Mouse (Mus musculus) heart, embryonic 13.5 days (tissue): Measurements from ENCODE around the gene Clip2. TPM values are rescaled to one million over a fixed set of nuclear protein-coding genes. Genes with fewer than 3 reads are reported as not detected.

Experiments used
- ATAC-seq: fragments of 200-750 bp; cut with Nextera tagmentation; 2 replicates; pipeline ENCODE4 v1.8.0; 2017; ENCODE audit warnings: moderate TSS enrichment; ENCODE audit not compliant: insufficient number of reproducible peaks, low FRiP score, low TSS enrichment; ENCODE audit errors: extremely low read depth
- H3K27ac ChIP-seq: fragments of 300-500 bp; sonication (generic); replicated peaks from 2 replicates; pipeline ENCODE4 v1.5.1; 2015; ENCODE audit warnings: moderate library complexity, mild to moderate bottlenecking, inconsistent platforms
- H3K27me3 ChIP-seq: fragments of 300-500 bp; sonication (generic); replicated peaks from 2 replicates; pipeline ENCODE4 v1.6.1; 2015; ENCODE audit warnings: mild to moderate bottlenecking, inconsistent platforms
- H3K36me3 ChIP-seq: fragments of 300-500 bp; sonication (generic); 2 replicates; pipeline ENCODE4 v1.6.1; 2015; ENCODE audit warnings: mild to moderate bottlenecking, inconsistent platforms
- H3K4me1 ChIP-seq: fragments of 300-500 bp; sonication (generic); 2 replicates; pipeline ENCODE4 v1.6.1; 2015; ENCODE audit warnings: inconsistent platforms
- H3K4me2 ChIP-seq: fragments of 300-500 bp; sonication (generic); 2 replicates; pipeline ENCODE4 v1.6.1; 2015; ENCODE audit warnings: inconsistent platforms, mild to moderate bottlenecking, moderate library complexity
- H3K4me3 ChIP-seq: fragments of 300-500 bp; sonication (generic); 2 replicates; pipeline ENCODE4 v1.5.1; 2015; ENCODE audit warnings: moderate library complexity, mild to moderate bottlenecking, inconsistent platforms
- H3K9ac ChIP-seq: fragments of 300-500 bp; sonication (generic); 2 replicates; pipeline ENCODE4 v1.6.1; 2015; ENCODE audit warnings: inconsistent platforms, mild to moderate bottlenecking, moderate library complexity
- H3K9me3 ChIP-seq: fragments of 300-500 bp; sonication (generic); 2 replicates; pipeline ENCODE4 v1.6.1; 2016; ENCODE audit warnings: inconsistent platforms
- WGBS: fragments of 180-500 bp; shearing (Covaris S2); methylation state at CpG from one replicate; pipeline ENCODE4 v1.1.7; 2015; ENCODE audit warnings: mixed read lengths; 5-methylcytosine and 5-hydroxymethylcytosine counted together
- polyA plus RNA-seq: library from polyadenylated mRNA; unstranded; fragments of >200 nt; fragmentation: Nextera tagmentation; extraction: Ambion mirVana; gene quantifications from 2 replicates; pipeline ENCODE4 v1.2.1, GENCODE M21; 2015

The Clip2 gene
- polyA plus RNA-seq, 1 experiment from 2014 or later = 2.0 TPM

DNA sequence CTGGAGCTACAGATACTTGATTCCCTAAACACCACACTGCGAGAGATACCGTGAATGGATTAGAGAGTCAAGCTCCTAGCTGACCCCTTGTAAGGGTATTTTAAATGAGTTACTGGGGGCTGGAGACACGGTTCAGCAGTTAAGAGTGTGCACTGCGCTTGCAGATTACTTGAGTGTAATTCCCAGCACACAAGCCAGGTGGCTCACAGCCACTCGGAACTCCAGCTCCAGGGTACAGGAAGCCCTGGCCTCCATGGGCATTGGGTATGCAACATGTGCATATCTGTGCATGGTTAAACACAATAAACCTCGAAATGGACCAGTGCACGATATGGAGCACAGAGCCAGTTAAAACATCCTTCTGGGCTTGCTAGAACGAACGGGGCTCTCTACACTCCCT is 50.8 kb downstream of the Clip2 start:
- H3K27ac ChIP-seq = no peak overlapping the region
- H3K9me3 ChIP-seq = no peaks in the 10 kb centered on the region
- no peak overlapping the region for H3K9ac ChIP-seq
- no peaks in the 10 kb centered on the region for H3K27me3 ChIP-seq
- 80% methylated on average over 9 of the region's 9 CpGs for WGBS
- no peaks in the 10 kb centered on the region for H3K4me1 ChIP-seq
- no peak overlapping the region for H3K4me2 ChIP-seq
- no peak overlapping the region for H3K4me3 ChIP-seq
- no peak for ATAC-seq
- H3K36me3 ChIP-seq = peaks cover 61% of the 10 kb centered on the region

DNA sequence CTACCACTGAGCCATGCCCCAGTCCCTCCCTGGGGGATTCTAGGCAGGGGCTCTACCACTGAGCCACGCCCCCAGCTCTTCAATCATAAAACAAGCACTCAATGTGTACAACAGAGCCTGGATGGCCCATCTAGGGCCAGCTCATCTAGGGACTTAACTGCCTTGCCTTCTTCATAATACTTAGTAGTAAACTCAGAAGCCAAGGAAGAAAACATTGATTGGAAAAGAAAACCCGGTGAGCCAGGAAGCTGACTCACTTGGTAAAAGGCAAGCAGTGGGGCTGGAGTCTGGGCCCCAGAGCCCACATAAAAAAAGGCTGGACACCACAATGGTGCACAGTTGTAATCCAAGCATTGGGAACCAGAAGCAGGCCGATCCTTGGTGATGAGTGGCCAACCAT is 51.6 kb downstream of the Clip2 start:
- Histone ChIP-seq H3K4me3 (no peak overlapping the region), H3K4me2 (no peak overlapping the region), H3K4me1 (no peaks in the 10 kb centered on the region), H3K27ac (no peak overlapping the region), H3K36me3 (peaks cover 69% of the 10 kb centered on the region), H3K27me3 (no peaks in the 10 kb centered on the region), H3K9ac (no peak overlapping the region), H3K9me3 (no peaks in the 10 kb centered on the region)
- 90% methylated on average over 3 of the region's 3 CpGs for WGBS
- ATAC-seq = no peak

DNA sequence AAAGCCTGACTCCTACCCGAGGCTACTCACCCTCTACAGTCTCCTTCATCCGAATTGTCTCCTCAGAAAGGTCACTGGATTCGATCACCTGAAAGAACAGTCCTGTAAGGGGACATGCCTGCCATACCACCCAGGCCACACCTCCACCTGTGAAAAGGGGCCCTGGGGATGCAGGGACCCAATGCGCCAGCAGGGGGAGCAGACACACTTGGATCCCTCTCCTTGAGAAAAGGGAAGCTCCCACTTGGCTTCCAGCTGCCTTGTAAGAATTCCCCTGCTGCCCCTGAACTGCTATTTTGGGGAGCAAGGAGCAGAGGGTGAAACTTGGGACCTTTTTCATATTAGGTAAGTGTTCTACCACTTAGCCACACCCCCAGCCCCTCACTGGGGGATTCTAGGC is 52.2 kb downstream of the Clip2 start:
- no peaks in the 10 kb centered on the region for H3K27me3 ChIP-seq
- no peak overlapping the region for H3K9ac ChIP-seq
- no peaks in the 10 kb centered on the region for H3K9me3 ChIP-seq
- 63% methylated on average over 4 of the region's 4 CpGs for WGBS
- H3K4me3 ChIP-seq = no peak overlapping the region
- ATAC-seq = no peak
- H3K27ac ChIP-seq = no peak overlapping the region
- no peaks in the 10 kb centered on the region for H3K4me1 ChIP-seq
- H3K36me3 ChIP-seq = peaks cover 75% of the 10 kb centered on the region
- H3K4me2 ChIP-seq = no peak overlapping the region

DNA sequence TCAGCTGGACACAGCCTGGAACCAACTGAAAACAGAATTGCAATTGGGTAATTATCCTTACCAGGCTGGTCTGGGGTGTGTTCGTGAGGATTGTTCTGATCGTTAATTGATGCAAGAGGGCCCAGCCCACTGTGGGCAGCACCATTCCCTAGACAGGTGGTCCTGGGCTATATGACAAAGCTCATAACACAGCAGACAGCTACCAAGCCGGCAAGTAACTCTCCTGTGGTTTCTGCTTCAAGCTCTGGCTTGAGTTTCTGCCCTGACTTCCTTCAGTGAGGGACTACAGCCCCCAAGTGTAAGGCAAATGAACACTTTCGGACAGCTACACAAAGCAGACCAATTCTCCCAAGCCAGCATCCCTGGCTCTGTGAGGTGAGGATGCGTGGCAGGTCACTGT is 55.2 kb downstream of the Clip2 start:
- Histone ChIP-seq H3K36me3 (peaks cover 64% of the 10 kb centered on the region), H3K4me2 (no peak overlapping the region), H3K9ac (no peak overlapping the region), H3K27ac (no peak overlapping the region), H3K27me3 (no peaks in the 10 kb centered on the region), H3K9me3 (no peaks in the 10 kb centered on the region), H3K4me1 (peaks cover 3% of the 10 kb centered on the region), H3K4me3 (no peak overlapping the region)
- ATAC-seq = no peak
- WGBS = 87% methylated on average over 5 of the region's 5 CpGs

DNA sequence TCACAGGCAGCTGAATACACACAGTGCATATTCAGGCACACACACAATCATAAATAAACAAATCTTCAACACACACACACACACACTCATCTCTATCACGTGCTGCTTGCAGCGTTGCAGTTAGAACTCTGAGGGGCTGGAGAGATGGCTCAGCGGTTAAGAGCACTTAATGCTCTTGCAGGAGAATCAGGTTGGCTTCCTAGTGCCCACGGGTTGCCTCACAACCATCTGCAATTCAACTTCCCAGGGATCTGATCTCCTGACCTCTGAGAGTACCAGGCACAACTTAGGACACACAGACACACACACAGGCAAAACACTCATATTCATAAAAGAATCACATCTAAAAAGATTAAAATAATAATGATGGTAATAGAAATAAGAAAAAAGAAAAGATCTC is 56.4 kb downstream of the Clip2 start:
- no peaks in the 10 kb centered on the region for H3K9me3 ChIP-seq

DNA sequence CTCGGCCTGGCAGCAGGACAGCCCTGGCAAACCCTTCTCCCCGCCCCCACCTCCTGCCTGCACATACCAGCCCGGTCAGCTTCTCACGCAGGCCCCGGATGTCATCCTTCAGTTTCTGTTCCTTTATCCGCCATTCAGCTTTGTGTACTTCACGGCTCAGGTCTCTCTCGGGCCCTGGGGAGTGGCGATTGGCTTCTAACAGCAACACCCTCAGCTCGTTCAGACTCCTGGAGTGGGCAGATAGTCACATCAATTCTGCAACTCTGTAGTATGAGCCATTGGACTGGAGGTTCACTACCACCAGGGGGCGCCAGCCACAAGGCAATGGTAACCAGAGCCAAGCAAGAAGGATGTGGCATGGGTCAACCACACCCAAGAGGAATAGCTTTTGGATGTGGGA is 58.1 kb downstream of the Clip2 start:
- peaks cover 11% of the 10 kb centered on the region for H3K4me1 ChIP-seq
- no peak overlapping the region for H3K27ac ChIP-seq
- no peaks in the 10 kb centered on the region for H3K9me3 ChIP-seq
- H3K4me2 ChIP-seq = no peak overlapping the region
- H3K4me3 ChIP-seq = no peak overlapping the region
- no peaks in the 10 kb centered on the region for H3K27me3 ChIP-seq
- H3K9ac ChIP-seq = 0 out of 2 replicates have a peak overlapping the region, but pooled peaks have one; percentile 35
- no peak for ATAC-seq
- WGBS = 46% methylated on average over 11 of the region's 11 CpGs
- H3K36me3 ChIP-seq = peaks cover 62% of the 10 kb centered on the region

More for the DNA sequence above, 56.4 kb downstream of the Clip2 start:
- Histone ChIP-seq H3K4me1 (peaks cover 5% of the 10 kb centered on the region), H3K27ac (no peak overlapping the region), H3K4me2 (no peak overlapping the region), H3K36me3 (peaks cover 58% of the 10 kb centered on the region), H3K9ac (no peak overlapping the region), H3K4me3 (no peak overlapping the region), H3K27me3 (no peaks in the 10 kb centered on the region)
- 67% methylated on average over 4 of the region's 4 CpGs for WGBS
- ATAC-seq = no peak

DNA sequence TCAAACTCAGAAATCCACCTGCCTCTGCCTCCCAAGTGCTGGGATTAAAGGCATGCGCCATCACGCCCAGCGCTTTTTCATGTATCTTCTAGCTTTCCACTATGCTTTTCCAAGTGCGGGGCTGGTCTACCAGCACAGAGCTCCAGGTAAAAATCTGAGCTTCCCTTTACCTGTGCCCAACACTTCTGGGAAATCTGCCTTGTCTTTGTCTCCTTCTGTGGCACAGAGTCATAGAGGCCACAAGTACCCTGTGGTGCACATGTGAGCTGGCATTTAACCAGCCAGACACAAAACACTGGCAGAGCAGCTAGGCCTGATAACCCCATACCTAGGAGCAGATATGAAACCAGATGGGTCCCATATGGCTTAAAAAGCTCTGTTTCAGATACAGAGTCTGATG is 59.3 kb downstream of the Clip2 start:
- Histone ChIP-seq H3K36me3 (peaks cover 59% of the 10 kb centered on the region), H3K27me3 (no peaks in the 10 kb centered on the region), H3K4me1 (peaks cover 11% of the 10 kb centered on the region), H3K27ac (no peak overlapping the region), H3K4me3 (no peak overlapping the region), H3K9me3 (no peaks in the 10 kb centered on the region), H3K9ac (no peak overlapping the region), H3K4me2 (no peak overlapping the region)
- ATAC-seq = no peak
- WGBS = 93% methylated on average over 4 of the region's 4 CpGs

DNA sequence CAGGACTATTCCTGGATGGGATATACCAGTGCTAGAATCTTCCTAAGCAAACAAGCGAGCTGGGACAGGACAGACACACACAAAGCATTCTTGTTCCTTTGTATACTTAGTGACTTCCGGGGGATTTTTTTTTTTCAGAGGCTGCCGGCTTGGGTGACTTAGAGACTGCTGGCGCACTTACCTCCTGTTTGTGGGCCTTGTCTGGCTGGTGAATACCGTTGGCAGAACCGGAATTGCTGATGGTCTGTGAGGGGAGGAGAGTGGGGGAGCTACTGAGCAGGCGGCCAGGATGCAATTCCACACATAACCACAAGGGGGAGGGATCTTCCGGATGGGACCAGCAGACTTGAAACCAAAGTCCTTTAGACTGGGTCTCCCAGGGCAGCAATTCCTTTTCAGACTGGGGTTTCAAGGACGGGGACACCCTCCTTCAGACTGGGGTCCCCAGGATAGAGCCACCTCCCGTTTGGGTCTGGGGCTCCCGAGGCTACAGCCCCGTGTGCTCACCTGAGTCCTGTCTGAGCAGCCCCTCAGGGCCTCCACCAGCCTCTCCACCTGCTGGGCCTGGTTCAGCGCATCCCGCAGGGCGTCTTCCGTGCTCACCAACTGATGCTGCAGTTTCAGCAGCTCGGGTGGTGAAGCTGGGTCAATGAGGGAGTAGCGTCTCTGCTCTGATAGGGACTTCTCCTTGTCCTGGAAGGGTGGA is 60.4 kb downstream of the Clip2 start:
- Histone ChIP-seq H3K9ac (no peak overlapping the region), H3K36me3 (peaks cover 48% of the 10 kb centered on the region), H3K4me3 (no peak overlapping the region), H3K9me3 (no peaks in the 10 kb centered on the region), H3K27ac (peak overlapping the region; percentile 39; the same call in 1 of the 2 replicates), H3K27me3 (no peaks in the 10 kb centered on the region), H3K4me1 (peaks cover 11% of the 10 kb centered on the region), H3K4me2 (no peak overlapping the region)
- 24% methylated on average over 18 of the region's 18 CpGs for WGBS
- no peak for ATAC-seq

DNA sequence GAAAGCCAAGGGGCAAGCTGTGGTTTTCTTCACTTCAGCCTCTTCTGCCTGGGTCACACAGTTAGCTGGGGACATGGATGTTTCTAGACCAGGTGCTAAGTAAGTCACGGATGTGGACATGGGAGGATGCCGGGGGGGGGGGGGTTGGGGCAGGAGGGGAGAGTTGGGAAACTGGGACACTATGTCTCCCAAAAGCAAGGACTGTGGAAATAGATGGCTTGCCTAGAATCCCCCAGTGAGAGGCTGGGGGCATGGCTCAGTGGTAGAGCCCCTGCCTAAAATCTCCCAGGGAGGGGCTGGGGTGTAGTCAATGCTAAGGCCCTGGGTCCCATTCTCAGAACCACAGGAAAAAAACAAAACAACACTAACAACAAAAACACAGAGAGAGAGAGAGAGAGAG is 61.0 kb downstream of the Clip2 start:
- H3K9ac ChIP-seq = no peak overlapping the region
- no peak for ATAC-seq
- H3K4me1 ChIP-seq = peaks cover 11% of the 10 kb centered on the region
- H3K4me2 ChIP-seq = no peak overlapping the region
- H3K27ac ChIP-seq = no peak overlapping the region
- no peak overlapping the region for H3K4me3 ChIP-seq
- H3K36me3 ChIP-seq = peaks cover 41% of the 10 kb centered on the region
- no peaks in the 10 kb centered on the region for H3K27me3 ChIP-seq
- H3K9me3 ChIP-seq = no peaks in the 10 kb centered on the region
- 76% methylated on average over 2 of the region's 2 CpGs for WGBS

DNA sequence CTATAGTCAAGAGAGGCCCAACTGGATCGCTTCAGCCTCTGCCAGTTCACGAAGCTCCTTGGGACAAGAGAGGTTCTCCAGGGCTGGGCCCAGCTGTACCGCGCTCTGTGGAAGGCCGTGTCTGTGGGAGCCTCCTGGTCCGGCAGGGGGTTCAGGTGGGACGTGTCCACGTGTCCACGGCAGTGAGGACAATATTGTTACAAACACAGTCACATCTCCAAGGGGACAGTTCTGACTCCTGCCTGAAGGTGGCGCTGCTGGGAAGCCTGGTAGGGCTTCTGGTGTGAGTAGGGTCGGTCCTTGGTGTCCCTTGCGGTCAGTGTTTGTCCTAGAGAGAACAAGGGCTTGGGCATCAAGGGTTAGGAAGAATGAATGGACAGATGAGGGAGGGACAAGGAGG is 61.8 kb downstream of the Clip2 start:
- no peak overlapping the region for H3K4me3 ChIP-seq
- H3K27ac ChIP-seq = no peak overlapping the region
- H3K36me3 ChIP-seq = peaks cover 34% of the 10 kb centered on the region
- no peaks in the 10 kb centered on the region for H3K27me3 ChIP-seq
- H3K4me2 ChIP-seq = no peak overlapping the region
- peaks cover 11% of the 10 kb centered on the region for H3K4me1 ChIP-seq
- H3K9me3 ChIP-seq = no peaks in the 10 kb centered on the region
- 86% methylated on average over 12 of the region's 12 CpGs for WGBS
- no peak for ATAC-seq
- H3K9ac ChIP-seq = no peak overlapping the region

DNA sequence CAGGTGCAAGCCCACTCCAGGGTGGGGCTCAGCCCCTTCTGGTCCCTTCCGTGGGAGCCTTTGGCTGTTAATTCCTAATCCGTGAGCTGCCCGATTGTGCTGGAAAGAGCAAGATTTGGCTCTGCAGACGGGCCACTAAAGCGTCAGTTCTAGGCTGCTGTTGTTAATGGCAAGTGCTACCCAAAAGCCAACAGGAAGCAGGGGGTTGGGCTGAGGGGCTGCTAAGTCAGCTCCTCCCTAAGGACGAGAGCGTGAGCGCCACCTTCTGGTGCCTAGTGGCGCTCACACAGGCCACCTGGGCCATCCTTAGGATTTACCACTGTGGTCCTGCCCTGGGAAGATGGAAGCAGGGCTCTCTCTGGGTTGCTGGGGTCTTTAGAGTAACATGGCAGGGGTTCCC is 62.7 kb downstream of the Clip2 start:
- Histone ChIP-seq H3K27ac (no peak overlapping the region), H3K27me3 (no peaks in the 10 kb centered on the region)
- WGBS = 21% methylated on average over 9 of the region's 9 CpGs

DNA sequence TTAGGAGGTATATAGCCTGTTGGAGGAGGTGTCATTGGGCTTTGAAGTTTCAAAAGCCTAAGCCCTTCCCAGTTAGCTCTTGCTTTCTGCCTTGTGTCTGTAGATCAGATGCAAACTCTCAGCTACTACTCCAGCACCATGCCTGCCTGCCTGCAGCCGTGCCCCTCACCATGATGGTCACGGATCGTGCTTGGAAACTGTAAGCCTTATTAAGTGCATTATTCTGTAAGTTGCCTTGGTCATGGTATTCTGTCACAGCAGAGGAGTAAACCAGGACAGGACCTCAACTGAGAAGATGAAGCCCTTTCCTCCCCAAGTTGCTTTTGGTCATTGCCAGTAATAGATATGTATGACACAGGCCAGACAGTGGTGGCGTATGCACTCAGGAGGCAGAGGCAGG is 63.6 kb downstream of the Clip2 start:
- H3K4me3 ChIP-seq = no peak overlapping the region
- 92% methylated on average over 4 of the region's 4 CpGs for WGBS
- no peak overlapping the region for H3K4me2 ChIP-seq
- H3K9me3 ChIP-seq = no peaks in the 10 kb centered on the region
- H3K27me3 ChIP-seq = no peaks in the 10 kb centered on the region
- ATAC-seq = no peak
- H3K9ac ChIP-seq = no peak overlapping the region
- peaks cover 11% of the 10 kb centered on the region for H3K4me1 ChIP-seq
- peaks cover 29% of the 10 kb centered on the region for H3K36me3 ChIP-seq
- H3K27ac ChIP-seq = no peak overlapping the region

More for the DNA sequence above, 62.7 kb downstream of the Clip2 start:
- Histone ChIP-seq H3K9ac (no peak overlapping the region), H3K4me2 (no peak overlapping the region), H3K36me3 (peaks cover 29% of the 10 kb centered on the region), H3K4me3 (no peak overlapping the region), H3K9me3 (no peaks in the 10 kb centered on the region), H3K4me1 (peaks cover 11% of the 10 kb centered on the region)
- ATAC-seq = no peak
